Mouse (Mus musculus): ENCODE results near the gene Perm1. TPM values are rescaled to one million over a fixed set of nuclear protein-coding genes. Genes with fewer than 3 reads are reported as not detected.
A peak's percentile ranks its signal among the peaks of the same experiment; 100 is the strongest.

Gene Perm1
- total RNA-seq, 2 experiments from 2014 or later: 73.3 to 103 TPM

- intact Hi-C loops (cut with DNase I; ENCODE audit: low total_unique reads): no loop called here
- peak; percentile 83 for DNase-seq
These were observed 18.4 kb upstream of the Perm1 start, which contains the start of gene Agrn for GRCm38 (mm10) chr4:156197131-156197828. TSS of gene Agrn (minus strand) at chr4:156197488.

DNA sequence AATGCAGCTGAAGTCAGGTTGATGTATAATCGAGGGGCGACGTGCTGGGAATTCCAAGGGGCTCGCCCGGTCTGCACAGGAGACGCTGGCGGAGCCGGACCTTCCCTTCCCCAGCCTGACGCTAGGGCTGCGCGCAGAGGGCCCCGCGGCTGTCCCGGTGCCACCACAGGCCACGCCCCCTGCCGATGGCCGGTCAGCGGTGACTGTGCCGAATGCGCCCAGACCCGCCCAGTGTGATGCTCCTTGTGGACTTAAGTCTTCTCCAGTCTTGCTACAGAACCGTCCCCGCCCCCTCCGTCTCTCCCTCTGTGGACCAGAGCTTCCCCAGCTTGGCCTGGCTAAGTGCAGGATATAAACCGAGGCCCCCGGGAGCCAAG lies 17.9 kb upstream of the Perm1 start:
- intact Hi-C loops (cut with DNase I; ENCODE audit: low total_unique reads): no loop called here
- DNase-seq: peak; percentile 95

GRCm38 (mm10) chr4:156200623-156201475 lies 14.8 kb upstream of the Perm1 start, which contains the start of gene Isg15:
TSS of gene Isg15 (minus strand) at chr4:156200818.
- intact Hi-C loops (cut with DNase I; ENCODE audit: low total_unique reads): no loop called here
- no peak for DNase-seq

GRCm38 (mm10) chr4:156202462-156202893 lies 13.2 kb upstream of the Perm1 start:
- intact Hi-C loops (cut with DNase I; ENCODE audit: low total_unique reads): no loop called here
- no peak for DNase-seq

GRCm38 (mm10) chr4:156203001-156203412 lies 12.7 kb upstream of the Perm1 start, which contains the start of gene AW011738:
TSS of gene AW011738 (plus strand) at chr4:156203304.
- DNase-seq: peak; percentile 76
- intact Hi-C loops (cut with DNase I; ENCODE audit: low total_unique reads): no loop called here

- no peak for DNase-seq
- intact Hi-C loops (cut with DNase I; ENCODE audit: low total_unique reads): no loop called here
These were observed 12.1 kb upstream of the Perm1 start for GRCm38 (mm10) chr4:156203413-156204131.

GRCm38 (mm10) chr4:156208872-156209271 lies 6.8 kb upstream of the Perm1 start:
- intact Hi-C loops (cut with DNase I; ENCODE audit: low total_unique reads): no loop called here
- no peak for DNase-seq

DNA sequence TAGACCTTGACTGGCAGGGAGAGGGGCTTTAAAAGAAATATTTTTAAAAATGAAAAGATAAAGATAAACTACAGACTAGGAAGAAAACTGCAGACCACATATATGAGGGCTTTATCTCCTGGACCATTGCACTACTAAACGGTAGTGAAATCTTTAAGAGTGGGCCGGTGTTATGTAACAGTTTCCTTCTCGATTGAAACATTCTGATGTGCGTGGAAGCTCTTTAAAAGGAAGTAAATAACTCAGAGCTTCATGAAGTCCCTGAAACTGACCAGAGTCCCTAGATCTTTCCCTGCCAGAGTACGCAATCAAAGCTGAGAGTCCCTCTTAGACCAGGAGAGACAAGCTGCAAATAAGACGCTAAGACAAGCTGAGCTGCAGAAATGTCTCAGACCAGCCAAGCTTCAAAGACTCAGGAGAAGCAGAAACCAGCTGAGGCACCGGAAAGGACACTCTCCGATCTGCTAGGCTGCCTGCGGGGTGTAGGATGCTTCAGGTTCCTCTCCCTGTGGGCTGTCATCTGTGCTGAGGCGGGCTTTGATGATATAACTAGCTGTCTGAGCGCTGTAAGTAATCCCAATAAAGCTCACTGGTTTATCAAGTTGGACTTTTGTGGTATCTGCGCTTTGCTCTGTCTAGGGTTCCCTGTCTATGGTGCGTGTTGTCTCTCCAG lies 5.6 kb upstream of the Perm1 start:
- DNase-seq: no peak
- intact Hi-C loops (cut with DNase I; ENCODE audit: low total_unique reads): no loop called here

GRCm38 (mm10) chr4:156213134-156213533 lies 2.5 kb upstream of the Perm1 start:
- intact Hi-C loops (cut with DNase I; ENCODE audit: low total_unique reads): no loop called here
- DNase-seq: no peak

- no peak for DNase-seq
- intact Hi-C loops (cut with DNase I; ENCODE audit: low total_unique reads): no loop called here
These were observed 528 bp downstream of the Perm1 start for GRCm38 (mm10) chr4:156216196-156216595.

DNA sequence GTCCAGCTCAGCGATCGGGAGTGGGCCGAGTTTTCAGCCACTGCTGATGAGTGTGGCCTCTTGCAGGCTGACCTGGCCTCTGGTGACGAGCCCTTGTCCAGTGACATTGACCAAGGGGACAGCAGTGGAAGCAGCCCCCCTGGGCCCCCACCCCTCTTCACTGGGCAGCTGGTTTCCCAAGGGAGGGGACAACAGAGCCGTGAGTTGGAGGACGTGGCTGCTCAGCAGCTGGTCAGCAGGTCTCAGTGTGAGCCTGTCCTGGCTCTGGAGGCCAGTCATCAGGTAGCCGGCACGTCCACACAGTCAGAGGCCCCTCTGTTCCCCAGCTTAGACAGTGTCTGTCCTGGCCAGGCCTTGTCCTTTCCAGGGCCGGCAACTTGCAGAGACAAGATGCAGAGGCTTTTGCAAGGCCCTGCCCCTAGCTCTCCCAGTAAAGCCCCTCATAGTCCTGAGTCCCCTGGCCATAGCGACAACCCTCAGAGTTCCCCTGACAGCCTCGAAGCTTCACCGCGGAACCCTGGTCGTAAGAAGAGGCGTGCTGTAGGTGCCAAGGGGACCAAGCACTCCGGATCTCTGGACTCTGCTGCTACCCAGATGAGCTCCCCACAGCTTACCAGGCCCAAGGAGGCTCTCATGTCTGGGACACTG lies 1.5 kb downstream of the Perm1 start:
- intact Hi-C loops (cut with DNase I; ENCODE audit: low total_unique reads): no loop called here
- no peak for DNase-seq

GRCm38 (mm10) chr4:156217838-156218237 lies 2.2 kb downstream of the Perm1 start:
- DNase-seq: no peak
- intact Hi-C loops (cut with DNase I; ENCODE audit: low total_unique reads): no loop called here

GRCm38 (mm10) chr4:156219936-156220335 lies 4.3 kb downstream of the Perm1 start:
- DNase-seq: no peak
- intact Hi-C loops (cut with DNase I; ENCODE audit: low total_unique reads): no loop called here

DNA sequence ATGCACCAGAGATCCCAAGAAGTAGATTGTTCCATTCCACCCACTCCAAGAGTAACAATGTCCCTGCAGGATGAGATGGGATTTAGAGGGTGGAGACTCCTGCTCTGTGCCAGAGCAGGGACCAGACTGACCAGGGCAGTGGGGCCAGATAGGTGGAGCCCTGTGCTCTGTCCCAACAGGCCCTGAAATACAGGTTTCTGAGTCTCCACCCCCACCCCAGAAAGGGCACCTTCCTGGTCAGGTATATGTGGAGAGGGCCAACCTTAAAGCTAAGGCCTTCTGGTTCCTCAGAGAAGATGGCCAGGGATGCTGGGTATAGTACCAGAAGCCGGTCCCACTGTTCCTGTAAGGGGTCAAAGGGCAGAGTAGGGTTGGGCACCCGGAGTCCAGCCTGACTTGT lies 8.6 kb downstream of the Perm1 start:
- DNase-seq: no peak
- intact Hi-C loops (cut with DNase I; ENCODE audit: low total_unique reads): no loop called here

GRCm38 (mm10) chr4:156227752-156228392 lies 12.2 kb downstream of the Perm1 start:
- no peak for DNase-seq
- intact Hi-C loops (cut with DNase I; ENCODE audit: low total_unique reads): no loop called here

DNA sequence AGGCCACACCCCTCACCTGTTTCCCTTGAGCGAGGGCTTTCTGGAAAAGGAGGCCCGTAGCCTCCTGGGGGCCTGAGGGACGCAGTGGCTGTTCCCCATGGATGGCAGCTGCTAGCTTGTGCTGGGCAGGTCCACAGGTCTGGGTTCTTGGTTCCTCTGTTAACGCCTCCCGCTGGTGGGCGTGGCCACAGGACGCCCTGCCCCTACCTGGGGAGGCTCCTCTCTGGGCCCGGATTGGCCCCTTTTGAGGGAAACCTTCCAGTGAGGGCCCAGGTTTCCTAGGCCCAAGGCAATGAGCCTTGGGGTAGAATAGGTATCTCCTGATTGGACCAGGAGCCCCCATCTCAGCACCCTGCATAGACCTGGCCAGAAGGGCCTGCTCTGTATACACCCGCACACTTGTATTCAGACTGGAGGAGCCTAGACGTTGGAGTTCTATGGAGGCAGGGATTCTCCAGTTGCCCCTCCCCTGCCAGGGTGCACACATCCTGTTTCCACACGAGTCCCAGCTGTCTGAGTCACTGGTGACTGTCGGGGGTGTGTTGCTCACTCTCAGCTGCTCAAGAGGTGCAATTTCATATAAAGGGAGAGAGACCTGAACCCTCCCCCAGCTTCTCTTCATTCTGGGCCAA lies 12.8 kb downstream of the Perm1 start:
- intact Hi-C loops (cut with DNase I; ENCODE audit: low total_unique reads): no loop called here
- DNase-seq: no peak

- no peak for DNase-seq
- intact Hi-C loops (cut with DNase I; ENCODE audit: low total_unique reads): no loop called here
These were observed 18.4 kb downstream of the Perm1 start for GRCm38 (mm10) chr4:156234021-156234501.

GRCm38 (mm10) chr4:156234701-156235213 lies 19.1 kb downstream of the Perm1 start, which contains the start of gene Plekhn1:
TSS of gene Plekhn1 (minus strand) at chr4:156234857.
- DNase-seq: peak; percentile 81
- intact Hi-C loops (cut with DNase I; ENCODE audit: low total_unique reads): no loop called here
